Mouse (Mus musculus) regulatory T cell (primary cell): ENCODE measurements around the gene Piwil1.

Experiments
- in situ Hi-C: fragments of 300-600 bp; cut with MboI, MseI; formaldehyde crosslinking; loops from one replicate; pipeline ENCODE4 v1.15.1; 2025; ENCODE audit warnings: high pct_unique_total_duplicates

Piwil1 gene

GRCm38 (mm10) chr5:128702224-128702623 is at the start of gene Piwil1:
Piwil1 (plus strand) TSS chr5:128702524.
- in situ Hi-C loops = no loop called here

DNA sequence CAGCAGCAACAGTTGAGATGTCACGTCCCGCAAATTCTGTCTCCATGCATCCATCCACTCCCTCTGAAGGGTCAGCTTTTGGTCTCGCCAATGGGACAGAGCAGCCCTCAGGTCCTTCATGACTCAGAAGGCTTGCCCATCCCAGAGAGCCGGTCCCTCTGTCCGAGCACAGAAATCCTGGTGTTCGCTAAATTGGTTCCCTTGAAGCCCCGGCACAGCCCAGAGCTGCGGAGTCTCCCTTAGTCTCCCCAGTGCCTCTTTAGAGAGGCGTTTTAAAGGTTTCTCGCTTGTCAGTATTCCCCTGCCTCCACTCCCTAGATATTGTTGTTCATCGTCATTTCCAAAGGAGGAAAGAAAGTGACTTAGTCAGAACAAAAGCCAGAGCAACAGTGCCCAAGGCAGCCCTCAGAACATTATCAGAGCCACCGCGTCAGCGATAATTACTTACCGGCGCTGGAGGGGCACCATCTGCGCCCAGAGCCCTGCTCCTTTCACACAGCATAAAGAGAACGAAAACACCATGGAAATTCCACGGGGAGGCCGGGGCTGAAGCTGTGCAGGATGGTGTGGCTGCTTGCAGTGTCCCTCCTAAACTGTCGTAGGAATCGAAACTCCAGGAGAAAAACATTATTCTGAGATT is 45.7 kb upstream of the Piwil1 start:
- in situ Hi-C loops = no loop called here

- in situ Hi-C loops = loop anchor here (10.0 kb wide), 1 partner anchor 585 kb away; no protein-coding TSS in a partner anchor
These were observed 42.2 kb upstream of the Piwil1 start for GRCm38 (mm10) chr5:128660101-128660500.

DNA sequence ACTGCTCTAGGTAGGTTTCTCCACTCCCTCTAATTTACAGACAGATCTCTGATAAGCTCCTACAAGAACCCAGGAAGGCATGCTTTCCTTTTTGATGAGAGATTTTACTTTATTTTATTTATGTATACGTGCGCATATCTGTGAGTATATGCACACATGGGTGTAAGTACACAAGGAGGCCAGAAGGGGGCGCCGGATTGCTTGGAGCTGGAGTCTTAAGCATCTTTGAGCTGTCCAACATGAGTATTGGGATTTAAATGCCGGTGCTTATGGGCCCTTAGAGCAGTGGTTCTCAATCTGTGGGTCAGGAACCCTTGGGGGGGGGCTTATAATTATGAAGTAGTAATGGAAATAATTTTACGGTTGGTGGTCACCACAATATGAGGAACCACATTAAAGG is 39.4 kb upstream of the Piwil1 start:
- in situ Hi-C loops = loop anchor here (10.0 kb wide), 1 partner anchor 588 kb away; no protein-coding TSS in a partner anchor

- in situ Hi-C loops = loop anchor here (10.0 kb wide), 1 partner anchor 589 kb away; no protein-coding TSS in a partner anchor
These were observed 38.3 kb upstream of the Piwil1 start for GRCm38 (mm10) chr5:128663976-128664375.

GRCm38 (mm10) chr5:128665045-128665444 is 37.3 kb upstream of the Piwil1 start:
- in situ Hi-C loops = loop anchor here (10.0 kb wide), 1 partner anchor 590 kb away; no protein-coding TSS in a partner anchor

DNA sequence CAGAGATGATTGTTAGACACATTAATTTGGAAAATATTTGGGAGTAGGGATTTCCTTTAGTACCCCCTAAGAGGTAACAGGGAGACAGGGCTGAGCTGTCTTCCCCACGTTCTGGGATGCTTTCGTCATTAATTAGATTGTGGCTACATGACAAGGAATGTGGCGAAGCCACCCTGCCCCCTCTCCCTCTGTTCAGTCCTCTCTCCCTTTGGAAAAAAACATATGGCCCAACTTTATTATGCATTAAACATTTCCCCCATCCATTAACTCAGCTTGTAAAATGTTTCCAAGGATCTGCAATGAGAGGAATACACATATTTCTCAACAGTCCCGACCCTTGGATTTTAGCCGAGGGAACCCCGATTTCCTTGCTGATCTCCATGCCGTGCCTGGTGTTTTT is 35.0 kb upstream of the Piwil1 start:
- in situ Hi-C loops = loop anchor here (10.0 kb wide), 1 partner anchor 593 kb away; no protein-coding TSS in a partner anchor

GRCm38 (mm10) chr5:128674124-128674523 is 28.2 kb upstream of the Piwil1 start:
- in situ Hi-C loops = no loop called here

- in situ Hi-C loops = no loop called here
These were observed 25.0 kb upstream of the Piwil1 start for GRCm38 (mm10) chr5:128677373-128677772.

GRCm38 (mm10) chr5:128677861-128678260 is 24.5 kb upstream of the Piwil1 start:
- in situ Hi-C loops = no loop called here

GRCm38 (mm10) chr5:128681456-128681855 is 20.9 kb upstream of the Piwil1 start:
- in situ Hi-C loops = no loop called here

GRCm38 (mm10) chr5:128684192-128684591 is 18.1 kb upstream of the Piwil1 start:
- in situ Hi-C loops = no loop called here

- in situ Hi-C loops = no loop called here
These were observed 17.7 kb upstream of the Piwil1 start for GRCm38 (mm10) chr5:128684621-128685020.

DNA sequence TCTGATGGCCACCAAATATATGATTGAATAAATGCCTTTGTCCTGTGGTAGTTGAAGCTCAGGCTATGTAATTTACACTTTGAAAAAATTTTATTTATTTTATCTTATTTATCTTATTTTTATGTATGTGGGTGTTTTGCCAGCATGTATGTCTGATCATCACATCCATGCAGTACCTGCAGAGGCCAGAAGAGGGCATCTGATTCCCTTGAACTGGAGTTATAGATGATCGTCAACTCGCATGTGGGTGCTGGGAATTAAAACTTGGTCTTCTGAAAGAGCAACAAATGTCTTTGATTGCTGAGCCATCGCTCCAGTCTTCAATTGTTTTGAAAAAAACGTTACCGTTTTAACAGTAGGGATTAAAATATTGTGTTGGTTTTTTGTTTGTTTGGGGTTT is 15.2 kb upstream of the Piwil1 start:
- in situ Hi-C loops = no loop called here

GRCm38 (mm10) chr5:128694107-128694506 is 8.2 kb upstream of the Piwil1 start:
- in situ Hi-C loops = no loop called here

GRCm38 (mm10) chr5:128694611-128695325 is 7.6 kb upstream of the Piwil1 start:
- in situ Hi-C loops = no loop called here

DNA sequence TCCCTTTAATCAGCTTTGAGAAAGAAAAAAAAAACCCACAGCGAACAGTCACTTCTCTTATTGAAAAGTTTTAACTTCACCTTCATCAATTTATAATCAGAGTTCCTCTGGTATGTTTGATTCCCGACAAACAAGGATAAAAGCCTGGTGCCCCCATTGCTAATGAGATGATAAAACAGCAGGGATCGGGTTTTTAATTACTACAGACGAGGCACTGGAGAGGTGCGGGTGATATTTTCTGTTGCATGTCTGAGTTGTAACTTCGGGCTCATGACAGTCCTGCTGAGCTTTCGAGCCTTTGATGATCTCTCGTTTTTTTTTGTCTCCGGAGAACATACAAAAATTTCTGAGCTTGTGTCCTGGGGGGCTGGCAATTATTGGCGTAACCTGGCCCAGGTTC is 5.5 kb upstream of the Piwil1 start:
- in situ Hi-C loops = no loop called here

DNA sequence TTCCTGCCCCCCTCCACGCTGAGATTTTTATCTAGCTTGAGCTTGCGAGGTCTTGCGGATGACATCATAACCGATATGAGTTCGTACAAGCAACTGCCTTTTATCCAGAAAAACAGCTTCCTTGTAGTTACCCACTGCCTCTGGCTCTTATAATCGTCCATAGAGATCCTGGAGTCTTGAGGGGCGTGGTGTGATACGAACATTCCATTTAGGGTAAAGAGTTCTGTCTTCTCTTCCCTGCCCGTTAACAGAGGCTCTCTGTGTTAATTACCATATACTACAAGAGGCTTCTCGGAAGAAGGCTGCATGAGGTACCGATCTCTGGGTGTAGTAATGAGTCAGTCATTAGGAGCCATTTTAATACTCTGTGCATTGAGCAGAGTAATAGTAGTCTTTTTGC is 1.6 kb upstream of the Piwil1 start:
- in situ Hi-C loops = no loop called here

- in situ Hi-C loops = no loop called here
These were observed 1.4 kb downstream of the Piwil1 start for GRCm38 (mm10) chr5:128703688-128704087.

DNA sequence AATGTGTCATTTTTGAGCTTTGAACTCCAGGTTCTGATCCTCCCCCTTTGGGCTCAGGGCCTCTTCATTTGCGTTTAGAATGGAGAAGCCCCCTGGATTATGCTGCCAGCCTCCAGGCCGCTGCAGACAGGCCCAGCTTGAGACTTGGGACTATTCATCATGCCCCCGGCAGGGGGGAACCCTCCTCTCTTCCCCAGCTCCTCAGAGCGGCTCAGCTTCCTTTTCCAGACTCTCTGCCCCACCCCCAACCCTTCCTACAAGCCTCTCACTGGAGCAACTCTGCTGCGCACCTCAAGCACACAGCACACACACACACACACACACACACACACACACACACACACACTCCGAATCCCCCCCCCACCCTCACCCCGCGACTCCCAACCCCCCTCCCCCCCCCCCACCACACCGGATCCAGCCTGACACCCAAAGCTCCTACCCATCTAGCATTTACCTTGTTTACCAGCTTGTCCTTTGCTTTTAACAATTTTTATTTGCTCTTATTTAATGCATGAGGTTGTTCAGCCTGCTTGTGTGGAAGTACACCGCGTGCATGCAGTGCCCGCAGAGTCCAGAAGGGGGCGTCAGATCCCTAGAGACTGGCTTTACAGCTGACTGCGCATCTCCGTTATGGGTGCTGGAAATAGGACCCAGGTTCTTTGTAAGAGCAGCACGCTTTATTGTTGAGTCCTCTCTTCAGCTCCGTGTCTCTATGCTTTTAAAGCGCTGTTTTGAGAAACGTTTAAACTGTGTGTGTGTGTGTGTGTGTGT is 2.0 kb downstream of the Piwil1 start:
- in situ Hi-C loops = no loop called here

- in situ Hi-C loops = no loop called here
These were observed 4.1 kb downstream of the Piwil1 start for GRCm38 (mm10) chr5:128706467-128706866.

DNA sequence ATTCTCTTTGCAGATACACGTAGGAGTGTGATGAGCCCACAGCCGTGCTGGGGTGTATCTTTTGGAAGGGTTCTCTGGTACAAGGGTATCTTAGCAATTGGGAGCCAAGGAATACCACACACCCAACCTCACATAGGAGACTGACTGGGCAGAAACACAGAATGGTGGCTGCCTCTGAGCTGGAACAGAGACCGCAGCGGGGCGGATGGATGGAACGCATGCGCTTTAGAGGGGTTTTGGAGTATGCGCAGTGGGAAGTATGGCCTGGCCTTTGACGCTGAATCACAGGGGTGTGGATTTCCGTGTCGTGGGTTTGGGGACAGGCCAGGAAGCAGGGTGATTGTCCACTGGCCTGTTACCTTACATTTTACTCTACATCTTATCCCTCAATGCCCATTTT is 4.9 kb downstream of the Piwil1 start:
- in situ Hi-C loops = no loop called here
